Mouse (Mus musculus): ENCODE measurements around the gene Hist1h3f.
"Not testable (repeated sequence)": the region's sequence is repeated elsewhere in the genome, so short reads cannot be mapped to it uniquely, and the experiment has no call there.

Gene Hist1h3f

DNA sequence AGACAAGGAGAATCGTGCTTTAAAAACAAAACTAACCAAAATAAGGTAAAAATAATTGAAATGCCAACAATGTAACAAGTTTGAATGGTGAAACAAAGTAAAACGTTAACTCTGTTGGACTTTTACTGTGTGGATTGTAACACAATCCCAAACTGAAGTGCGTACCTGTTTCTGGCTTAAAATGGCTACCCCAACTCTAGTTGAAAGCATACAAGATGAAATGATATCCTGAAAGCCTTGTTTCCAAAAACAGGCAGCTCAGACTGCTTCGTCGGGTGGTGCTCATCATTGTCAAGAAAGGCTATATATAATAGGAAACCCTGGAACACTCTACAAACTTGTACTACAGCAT, 17.7 kb downstream of the Hist1h3f start:
- DNase-seq (ENCODE audit: low read depth, low spot score): not testable (repeated sequence)

DNA sequence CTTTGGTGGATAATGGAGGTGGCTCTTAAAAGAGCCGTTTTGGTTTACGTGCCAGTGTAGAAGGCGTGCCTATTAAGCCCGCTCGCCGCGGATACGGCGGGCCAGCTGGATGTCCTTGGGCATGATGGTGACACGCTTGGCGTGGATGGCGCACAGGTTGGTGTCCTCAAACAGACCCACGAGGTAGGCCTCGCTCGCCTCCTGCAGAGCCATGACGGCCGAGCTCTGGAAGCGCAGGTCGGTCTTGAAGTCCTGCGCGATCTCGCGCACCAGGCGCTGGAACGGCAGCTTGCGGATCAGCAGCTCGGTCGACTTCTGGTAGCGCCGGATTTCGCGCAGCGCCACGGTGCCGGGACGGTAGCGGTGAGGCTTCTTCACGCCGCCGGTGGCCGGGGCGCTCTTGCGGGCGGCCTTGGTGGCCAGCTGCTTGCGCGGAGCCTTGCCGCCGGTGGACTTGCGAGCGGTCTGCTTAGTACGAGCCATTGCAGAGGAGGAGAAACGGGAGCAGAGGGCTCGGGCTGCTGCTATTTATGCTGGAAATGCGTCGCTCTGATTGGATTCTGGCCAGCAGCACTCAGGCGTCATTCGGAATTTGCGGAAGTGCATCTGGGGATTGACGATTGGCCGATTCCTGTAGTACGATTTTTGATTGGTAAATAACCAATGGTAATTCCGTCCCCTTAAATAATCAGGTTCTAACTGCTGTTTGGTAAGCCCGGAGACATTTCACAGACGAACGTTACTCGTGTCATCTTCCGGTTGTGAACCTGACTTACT, 18.2 kb downstream of the Hist1h3f start, which contains the start of gene Hist1h3e:
Gene Hist1h3e (minus strand): TSS at position 487 of the 777 bp plus-strand sequence.
- peak; percentile 94 for DNase-seq (ENCODE audit: low read depth, low spot score)

DNA sequence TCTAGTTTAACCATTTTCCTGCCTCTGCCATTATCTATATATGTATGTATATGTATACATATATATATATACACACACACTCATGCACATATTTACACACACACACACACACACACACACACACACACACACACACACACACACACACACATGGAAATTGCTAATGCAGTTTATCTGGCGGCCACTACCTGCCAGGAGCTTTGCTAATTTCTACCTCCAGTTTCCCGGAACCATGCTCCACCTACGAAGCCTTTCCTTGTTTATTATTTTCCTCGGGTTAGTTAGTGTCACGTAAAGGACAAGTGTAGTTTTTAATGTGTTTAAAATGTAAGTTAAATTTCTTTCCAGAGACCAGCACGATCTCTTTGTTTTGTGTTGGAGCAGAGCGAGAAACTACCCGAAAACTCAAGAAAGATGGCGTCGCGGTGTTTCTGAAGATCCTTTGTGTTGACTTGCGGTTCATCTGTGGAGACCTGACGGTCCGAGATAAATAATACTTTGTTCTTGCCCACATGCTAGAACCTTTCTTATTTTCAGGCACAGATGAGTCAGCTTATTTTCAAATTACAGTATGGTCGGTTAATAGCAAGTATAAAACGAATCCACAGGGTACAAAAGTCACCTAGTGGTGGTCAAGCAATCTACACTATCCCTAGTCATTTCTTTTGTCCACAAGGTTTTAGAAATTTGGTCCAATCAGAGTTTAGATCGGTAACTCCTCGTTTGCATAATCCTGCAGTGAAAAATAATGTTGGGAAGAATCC, 19.0 kb downstream of the Hist1h3f start:
- no peak for DNase-seq (ENCODE audit: low read depth, low spot score)

DNA sequence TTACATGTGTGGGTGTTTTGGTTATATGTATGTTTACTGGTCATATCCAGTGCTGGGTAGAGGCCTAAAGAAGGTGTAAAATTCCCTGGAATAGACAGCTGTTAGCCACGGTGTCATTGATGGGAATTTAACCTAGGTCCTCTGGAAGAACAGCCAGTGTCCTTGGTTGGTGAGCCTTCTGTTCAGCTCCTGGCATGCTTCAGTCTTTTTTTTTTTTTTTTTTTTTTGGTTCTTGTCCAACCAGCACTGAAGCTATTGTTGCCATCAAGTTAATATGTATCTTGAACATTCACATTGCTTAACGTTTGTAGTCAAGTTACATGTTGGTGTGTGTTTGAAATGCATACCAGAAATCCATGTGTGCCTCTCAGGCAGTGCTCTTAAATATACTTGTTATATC, 20.6 kb downstream of the Hist1h3f start:
- no peak for DNase-seq (ENCODE audit: low read depth, low spot score)

DNA sequence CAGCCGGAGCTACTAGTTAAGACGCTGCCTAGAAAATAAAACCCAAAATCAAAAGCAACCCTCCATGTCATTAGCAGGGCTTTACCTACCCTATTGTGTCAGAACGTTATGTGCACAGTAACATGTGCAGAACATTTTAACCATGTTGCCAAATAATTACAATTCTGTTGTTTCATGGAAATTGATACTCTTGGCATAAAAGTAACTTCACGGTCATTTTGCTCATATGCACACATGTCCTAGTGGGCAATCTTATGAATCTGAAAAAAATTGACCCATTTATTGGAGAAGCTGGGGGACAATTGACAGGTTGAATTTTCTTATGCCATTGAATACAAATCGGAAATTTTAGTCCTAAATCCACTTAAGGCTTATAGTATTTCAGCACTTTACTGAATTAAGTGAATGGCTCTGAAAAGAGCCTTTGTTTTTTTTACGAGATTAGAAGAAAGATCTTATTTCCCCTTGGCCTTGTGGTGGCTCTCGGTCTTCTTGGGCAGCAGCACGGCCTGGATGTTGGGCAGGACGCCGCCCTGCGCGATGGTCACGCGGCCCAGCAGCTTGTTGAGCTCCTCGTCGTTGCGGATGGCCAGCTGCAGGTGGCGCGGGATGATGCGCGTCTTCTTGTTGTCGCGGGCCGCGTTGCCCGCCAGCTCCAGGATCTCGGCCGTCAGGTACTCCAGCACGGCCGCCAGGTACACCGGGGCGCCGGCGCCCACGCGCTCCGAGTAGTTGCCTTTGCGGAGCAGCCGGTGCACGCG, 26.6 kb downstream of the Hist1h3f start:
- DNase-seq (ENCODE audit: low read depth, low spot score): not testable (repeated sequence)

DNA sequence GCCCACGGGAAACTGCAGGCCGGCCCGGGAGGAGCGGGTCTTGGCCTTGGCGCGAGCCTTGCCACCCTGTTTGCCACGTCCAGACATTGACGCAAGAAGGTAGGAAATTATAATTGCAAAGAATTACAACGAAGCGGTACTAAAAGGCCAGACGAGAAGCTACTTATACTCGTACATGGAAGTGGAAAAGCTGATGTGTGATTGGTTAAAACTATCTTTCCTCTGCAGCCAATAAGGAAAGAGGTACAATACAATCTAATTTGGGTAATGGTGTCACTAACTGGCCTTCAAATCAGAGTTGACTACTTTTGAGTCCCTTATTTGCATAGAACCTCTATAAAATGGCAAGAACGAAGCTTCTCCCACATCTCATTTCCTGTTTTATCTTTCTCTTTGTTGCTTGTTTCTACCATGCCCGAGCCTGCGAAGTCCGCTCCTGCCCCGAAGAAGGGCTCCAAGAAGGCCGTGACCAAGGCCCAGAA, 27.2 kb downstream of the Hist1h3f start, which contains the start of the genes Hist1h2ae and Hist1h2bg:
Gene Hist1h2ae (minus strand): TSS at position 199 of the 482 bp plus-strand sequence.
Gene Hist1h2bg (plus strand): TSS at position 375 of the 482 bp plus-strand sequence.
- no peak for DNase-seq (ENCODE audit: low read depth, low spot score)

DNA sequence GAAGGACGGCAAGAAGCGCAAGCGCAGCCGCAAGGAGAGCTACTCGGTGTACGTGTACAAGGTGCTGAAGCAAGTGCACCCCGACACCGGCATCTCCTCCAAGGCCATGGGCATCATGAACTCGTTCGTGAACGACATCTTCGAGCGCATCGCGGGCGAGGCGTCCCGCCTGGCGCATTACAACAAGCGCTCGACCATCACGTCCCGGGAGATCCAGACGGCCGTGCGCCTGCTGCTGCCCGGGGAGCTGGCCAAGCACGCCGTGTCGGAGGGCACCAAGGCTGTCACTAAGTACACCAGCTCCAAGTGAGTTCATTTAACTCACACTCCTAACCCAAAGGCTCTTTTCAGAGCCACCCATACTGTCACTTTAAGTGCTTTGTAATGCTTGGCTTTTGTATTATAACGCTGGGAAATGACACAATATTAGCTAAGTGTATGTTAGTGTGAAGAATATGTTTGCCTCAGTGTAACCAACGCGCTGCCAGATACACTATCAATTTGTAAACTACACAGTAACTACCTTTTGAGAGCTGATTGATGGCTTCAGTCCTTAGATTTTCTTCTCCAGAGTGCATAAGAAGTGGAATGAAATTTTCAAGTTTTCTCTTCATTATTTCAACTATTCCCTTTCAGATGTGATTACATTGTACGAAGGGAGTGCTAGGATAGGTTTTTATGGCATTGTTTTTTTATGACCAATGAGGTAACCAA, 27.8 kb downstream of the Hist1h3f start:
- not testable (repeated sequence) for DNase-seq (ENCODE audit: low read depth, low spot score)

DNA sequence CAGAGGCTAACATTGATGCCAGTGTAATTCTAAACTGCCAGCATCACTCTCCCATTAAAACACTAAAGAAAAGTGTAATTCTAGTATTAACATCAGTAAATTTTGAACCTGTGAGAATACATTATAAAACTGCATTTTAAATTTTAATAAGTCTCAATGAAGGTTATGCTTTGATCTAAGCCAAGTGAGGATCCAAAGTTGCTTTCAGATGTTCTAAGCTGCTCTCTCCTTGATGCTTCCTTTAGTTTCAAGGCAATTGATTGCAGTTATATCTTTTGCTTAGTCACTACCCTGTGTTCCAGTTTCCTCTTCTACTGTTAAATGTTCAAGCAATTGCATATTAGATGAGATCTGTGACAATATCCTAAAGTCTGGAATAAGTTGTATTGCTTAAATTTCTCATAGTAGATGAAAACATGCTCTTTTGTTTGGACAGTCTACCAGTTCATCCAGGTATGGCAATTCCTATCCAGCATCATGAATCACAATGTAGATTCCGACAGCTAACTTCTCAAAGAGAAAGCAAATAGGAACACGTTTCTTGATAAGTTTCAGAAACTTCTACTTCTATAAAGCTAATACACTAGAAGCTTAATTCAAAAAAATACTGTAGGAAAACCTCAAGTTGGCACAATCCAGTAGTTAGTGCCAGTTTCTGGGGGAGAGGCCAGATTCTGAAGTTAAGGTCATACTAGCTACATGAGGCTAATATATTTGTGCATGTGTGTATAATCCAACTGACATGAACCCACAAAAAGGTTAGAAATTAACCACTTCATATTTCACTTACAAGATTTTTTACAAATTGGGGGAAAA, 28.6 kb downstream of the Hist1h3f start:
- no peak for DNase-seq (ENCODE audit: low read depth, low spot score)

DNA sequence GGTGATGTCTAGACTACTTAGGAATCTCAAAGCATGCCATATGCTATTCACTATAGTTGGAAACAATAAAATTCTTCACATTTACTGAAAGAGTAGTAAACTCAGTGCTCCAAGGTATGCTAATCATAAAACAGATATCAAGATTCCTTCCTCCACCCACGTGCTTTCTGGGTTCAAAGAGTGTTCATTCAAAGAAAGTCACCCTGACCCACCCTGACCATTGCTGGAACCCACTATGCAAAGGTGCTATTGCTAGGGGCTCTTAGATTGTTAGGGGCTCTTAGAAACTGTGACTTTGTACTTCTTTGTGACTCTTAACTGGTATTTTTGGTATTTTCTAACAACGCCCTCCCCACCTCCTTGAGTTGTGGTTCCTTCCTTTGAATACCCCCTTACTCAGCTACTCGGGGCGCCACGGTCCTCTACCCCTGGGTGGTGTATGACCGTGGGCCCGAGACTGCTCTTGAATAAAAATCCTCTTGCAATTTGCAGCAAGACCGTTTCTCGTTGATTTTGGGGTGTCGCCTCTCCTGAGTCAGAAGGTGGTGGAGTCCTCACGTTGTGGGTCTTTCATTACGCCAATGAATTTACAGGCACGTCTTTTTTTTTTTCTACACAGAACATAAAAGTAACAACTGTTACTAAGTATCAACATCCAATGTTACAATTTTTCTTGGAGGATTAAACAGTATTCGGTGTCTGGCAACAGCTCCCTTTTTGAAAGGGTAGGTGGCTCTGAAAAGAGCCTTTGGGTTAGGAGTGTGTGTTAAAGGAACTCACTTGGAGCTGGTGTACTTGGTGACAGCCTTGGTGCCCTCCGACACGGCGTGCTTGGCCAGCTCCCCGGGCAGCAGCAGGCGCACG, 29.4 kb downstream of the Hist1h3f start:
- DNase-seq (ENCODE audit: low read depth, low spot score): not testable (repeated sequence)

DNA sequence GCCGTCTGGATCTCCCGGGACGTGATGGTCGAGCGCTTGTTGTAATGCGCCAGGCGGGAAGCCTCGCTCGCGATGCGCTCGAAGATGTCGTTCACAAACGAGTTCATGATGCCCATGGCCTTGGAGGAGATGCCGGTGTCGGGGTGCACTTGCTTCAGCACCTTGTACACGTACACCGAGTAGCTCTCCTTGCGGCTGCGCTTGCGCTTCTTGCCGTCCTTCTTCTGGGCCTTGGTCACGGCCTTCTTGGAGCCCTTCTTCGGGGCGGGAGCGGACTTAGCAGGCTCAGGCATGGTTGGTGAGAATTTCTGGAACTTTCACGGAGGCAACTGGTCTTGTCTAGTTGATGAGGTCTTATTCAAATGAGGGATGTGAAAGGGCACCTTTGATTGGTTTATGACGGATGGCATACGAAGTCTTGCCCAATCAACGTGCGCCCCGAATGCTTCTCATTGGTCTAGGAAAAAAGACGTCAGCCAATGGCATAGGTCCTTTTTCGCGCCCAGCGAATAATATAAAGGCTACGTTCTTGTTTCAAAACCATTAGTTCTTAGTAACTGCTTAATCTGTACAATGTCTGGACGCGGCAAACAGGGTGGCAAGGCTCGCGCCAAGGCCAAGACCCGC, 30.2 kb downstream of the Hist1h3f start, which contains the start of the genes Hist1h2bf and Hist1h2ad:
Gene Hist1h2bf (minus strand): TSS at position 299 of the 627 bp plus-strand sequence.
Gene Hist1h2ad (plus strand): TSS at position 484 of the 627 bp plus-strand sequence.
- DNase-seq (ENCODE audit: low read depth, low spot score): peak; percentile 91

DNA sequence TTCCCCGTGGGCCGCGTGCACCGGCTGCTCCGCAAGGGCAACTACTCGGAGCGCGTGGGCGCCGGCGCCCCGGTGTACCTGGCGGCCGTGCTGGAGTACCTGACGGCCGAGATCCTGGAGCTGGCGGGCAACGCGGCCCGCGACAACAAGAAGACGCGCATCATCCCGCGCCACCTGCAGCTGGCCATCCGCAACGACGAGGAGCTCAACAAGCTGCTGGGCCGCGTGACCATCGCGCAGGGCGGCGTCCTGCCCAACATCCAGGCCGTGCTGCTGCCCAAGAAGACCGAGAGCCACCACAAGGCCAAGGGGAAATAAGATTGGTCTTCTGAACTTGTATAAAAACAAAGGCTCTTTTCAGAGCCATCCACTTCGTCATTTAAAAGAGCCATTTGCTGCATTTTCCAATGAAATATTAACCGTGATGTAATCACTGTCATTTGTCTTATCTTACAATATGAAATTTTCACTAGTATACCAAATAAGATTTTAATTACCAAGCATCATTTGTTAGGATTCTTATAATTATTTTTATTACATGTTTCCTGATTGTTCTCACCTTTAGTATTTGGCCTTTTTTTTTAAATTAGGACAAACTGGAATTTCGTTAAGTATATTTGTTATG, 30.8 kb downstream of the Hist1h3f start:
- DNase-seq (ENCODE audit: low read depth, low spot score): not testable (repeated sequence)

DNA sequence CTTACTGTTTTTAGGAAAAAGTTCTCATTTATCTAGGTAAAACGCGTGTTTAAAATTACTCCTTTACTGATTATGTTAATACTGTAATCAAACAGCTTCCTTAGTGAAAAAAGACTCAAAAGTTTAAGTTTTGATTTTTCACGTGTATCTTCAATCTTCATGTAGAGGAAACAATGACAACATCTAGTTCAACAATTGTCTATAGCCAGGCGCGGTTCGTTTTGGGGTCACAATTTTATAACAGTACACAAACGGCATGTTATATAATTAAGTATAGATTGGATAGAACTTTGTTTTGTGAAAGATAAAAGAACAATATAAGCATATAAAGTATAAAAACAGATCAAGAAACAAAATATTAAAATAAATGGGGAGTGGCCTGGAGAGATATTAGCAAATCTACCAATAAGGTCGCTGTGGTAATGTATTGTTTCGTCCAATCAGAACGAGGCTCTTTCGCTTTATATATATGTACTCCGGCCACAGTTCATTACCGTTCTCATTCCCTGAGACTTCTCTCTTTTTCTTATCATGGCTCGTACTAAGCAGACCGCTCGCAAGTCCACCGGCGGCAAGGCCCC, 31.5 kb downstream of the Hist1h3f start, which contains the start of gene Hist1h3d:
Gene Hist1h3d (plus strand): TSS at position 493 of the 581 bp plus-strand sequence.
- no peak for DNase-seq (ENCODE audit: low read depth, low spot score)

DNA sequence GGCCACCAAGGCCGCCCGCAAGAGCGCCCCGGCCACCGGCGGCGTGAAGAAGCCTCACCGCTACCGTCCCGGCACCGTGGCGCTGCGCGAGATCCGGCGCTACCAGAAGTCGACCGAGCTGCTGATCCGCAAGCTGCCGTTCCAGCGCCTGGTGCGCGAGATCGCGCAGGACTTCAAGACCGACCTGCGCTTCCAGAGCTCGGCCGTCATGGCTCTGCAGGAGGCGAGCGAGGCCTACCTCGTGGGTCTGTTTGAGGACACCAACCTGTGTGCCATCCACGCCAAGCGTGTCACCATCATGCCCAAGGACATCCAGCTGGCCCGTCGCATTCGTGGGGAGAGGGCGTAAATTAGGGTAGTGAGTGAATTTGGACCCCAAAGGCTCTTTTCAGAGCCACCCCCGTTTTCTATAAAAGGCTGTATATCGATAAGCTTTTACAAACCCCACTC, 32.0 kb downstream of the Hist1h3f start:
- not testable (repeated sequence) for DNase-seq (ENCODE audit: low read depth, low spot score)

DNA sequence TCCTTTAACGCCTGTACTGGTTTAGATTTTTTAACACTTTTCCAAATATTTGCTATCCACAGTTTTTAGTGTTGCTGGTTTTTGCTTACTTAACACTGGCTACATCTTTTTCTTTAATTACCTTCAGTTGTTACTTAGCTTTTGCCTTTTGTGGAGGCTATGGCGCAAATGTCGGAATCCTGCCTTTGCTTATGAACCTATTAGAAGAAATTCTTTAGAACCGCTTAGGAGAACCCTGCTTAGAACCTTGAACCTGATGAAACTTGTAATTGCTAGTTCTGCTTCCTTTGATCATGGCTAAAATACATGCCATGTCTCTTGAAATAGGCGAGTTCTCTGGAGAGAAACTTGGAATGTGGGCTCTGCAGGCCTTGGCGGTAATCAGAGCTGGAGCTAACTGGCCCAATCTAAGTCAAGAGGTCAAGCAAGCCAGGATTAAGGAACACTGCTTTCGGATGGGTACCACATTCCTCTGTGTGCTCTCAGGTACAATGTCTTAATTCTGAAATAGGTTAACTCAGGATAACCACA, 32.6 kb downstream of the Hist1h3f start:
- no peak for DNase-seq (ENCODE audit: low read depth, low spot score)

DNA sequence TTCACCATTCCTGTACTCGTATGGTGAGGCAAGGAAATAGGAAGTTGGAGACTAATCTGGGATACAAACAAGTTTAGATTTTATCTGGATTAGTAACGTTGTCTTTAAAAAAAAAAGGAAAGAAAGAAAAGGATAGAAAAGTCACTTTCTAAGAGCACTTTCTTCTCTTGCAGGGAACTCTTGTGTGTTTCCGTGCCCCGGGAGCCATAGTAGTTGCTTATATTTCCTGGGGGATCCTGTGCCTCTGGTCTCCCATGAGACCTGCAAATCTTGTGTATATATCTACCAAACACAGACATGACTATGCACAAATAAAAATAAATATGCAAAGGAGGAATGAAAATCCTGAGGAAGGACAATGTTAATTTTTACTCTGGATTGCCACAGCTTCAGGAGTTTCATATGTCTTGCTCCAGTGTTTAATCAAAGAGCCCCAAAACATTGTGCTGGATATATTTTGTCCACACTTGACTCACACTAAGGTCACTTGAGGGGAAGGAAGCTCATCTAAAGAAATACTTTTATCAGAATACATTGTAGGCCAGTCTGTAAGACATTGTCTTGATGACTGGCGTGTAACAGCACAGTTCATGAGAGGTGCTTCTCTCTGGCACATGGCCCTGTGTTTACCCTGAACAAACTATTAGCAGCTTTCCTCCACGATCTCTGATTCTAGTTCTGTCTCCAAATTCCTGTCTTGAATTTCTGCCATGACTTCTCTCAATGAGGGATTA, 33.2 kb downstream of the Hist1h3f start:
- no peak for DNase-seq (ENCODE audit: low read depth, low spot score)

DNA sequence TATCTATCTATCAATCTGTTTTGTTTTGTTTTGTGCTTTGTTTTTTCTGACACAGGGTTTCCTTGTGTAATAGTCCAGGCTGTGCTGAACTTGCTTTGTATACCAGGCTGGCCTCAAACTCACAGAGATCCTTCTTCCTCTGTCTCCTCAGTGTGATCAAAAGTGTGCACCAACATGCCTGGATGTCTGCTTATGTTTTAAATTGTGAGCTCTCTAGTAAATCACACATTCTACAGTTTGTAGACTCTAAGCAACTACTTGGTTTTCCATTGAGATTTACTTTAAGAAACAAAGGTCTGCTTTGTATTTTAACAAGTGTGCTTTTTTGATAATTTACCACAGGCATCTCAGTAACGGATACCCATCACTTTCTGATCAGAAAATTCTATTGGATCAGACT, 34.0 kb downstream of the Hist1h3f start:
- no peak for DNase-seq (ENCODE audit: low read depth, low spot score)
